Mouse (Mus musculus) testis, adult 2 months (tissue): ENCODE data around the gene Ccdc174. TPM values are rescaled to one million over a fixed set of nuclear protein-coding genes. Genes with fewer than 3 reads are reported as not detected.

Experiments used
- H3K27ac ChIP-seq: fragments of 200-500 bp; 2 replicates; pipeline ENCODE4 v1.5.1; 2012; ENCODE audit warnings: low read depth, low read length; ENCODE audit not compliant: control insufficient read depth, insufficient read depth
- H3K27me3 ChIP-seq: fragments of 200-500 bp; 2 replicates; pipeline ENCODE4 v1.6.1; 2012; ENCODE audit warnings: mild to moderate bottlenecking, low read length, moderate library complexity; ENCODE audit not compliant: control insufficient read depth, insufficient read depth
- H3K36me3 ChIP-seq: fragments of 200-500 bp; 2 replicates; pipeline ENCODE4 v1.6.1; 2012; ENCODE audit warnings: mild to moderate bottlenecking, low read length; ENCODE audit not compliant: control insufficient read depth, insufficient read depth
- H3K4me1 ChIP-seq: fragments of 200-500 bp; 2 replicates; pipeline ENCODE4 v1.6.1; 2012; ENCODE audit warnings: low read length; ENCODE audit not compliant: control insufficient read depth, insufficient read depth
- H3K4me3 ChIP-seq: fragments of 200-500 bp; 2 replicates; pipeline ENCODE4 v1.5.1; 2012; ENCODE audit warnings: low read depth, mild to moderate bottlenecking, low read length, moderate library complexity, mixed read lengths; ENCODE audit not compliant: control insufficient read depth
- CTCF ChIP-seq: fragments of 200-500 bp; IDR thresholded peaks from 2 replicates; pipeline ENCODE4 v1.5.1; 2012; ENCODE audit warnings: low read depth, mild to moderate bottlenecking, inconsistent platforms, low read length, moderate library complexity; ENCODE audit not compliant: control insufficient read depth, insufficient read depth, insufficient replicate concordance
- POLR2A ChIP-seq: fragments of 200-500 bp; IDR thresholded peaks from 2 replicates; pipeline ENCODE4 v1.6.1; 2012; ENCODE audit warnings: low read depth, mild to moderate bottlenecking, inconsistent platforms, low read length, moderate library complexity; ENCODE audit not compliant: control insufficient read depth
- polyA plus RNA-seq: library from polyadenylated mRNA; depleted of rRNA; stranded (reverse); fragments of >200 nt; gene quantifications from 2 replicates; pipeline ENCODE4 v1.2.3, GENCODE M21; 2012; rRNA removed

Gene Ccdc174
- polyA plus RNA-seq, 1 experiment, result 9.3 TPM

GRCm38 (mm10) chr6:91931231-91931630 lies 53.4 kb downstream of the Ccdc174 start:
- Histone ChIP-seq H3K4me3 (no peak overlapping the region), H3K4me1 (no peaks in the 10 kb centered on the region), H3K27ac (no peak overlapping the region), H3K27me3 (no peaks in the 10 kb centered on the region), H3K36me3 (no peaks in the 10 kb centered on the region; the same call in 1 of the 2 replicates)
- TF ChIP-seq CTCF, result no peak
- no peak for TF ChIP-seq POLR2A

DNA sequence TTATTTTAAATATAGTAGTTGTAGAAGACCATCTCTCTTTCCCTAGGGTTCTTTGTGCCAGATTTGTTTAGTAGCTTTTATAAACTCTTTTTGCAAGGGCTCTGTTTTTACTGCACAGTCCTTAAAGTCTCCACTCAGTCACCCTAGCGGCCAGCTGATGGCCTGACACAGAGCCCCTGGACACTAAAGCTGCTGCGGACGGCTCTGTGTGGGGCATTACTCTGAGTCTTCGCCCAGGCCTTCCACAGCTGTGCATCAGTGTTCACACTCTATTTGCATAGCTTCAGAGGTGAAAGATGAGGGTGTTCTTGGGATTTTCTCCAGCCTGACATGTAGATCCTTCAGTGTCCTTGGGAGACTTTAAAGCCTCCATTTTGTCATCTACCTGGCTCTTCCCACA lies 60.6 kb downstream of the Ccdc174 start:
- Histone ChIP-seq H3K36me3 (no peaks in the 10 kb centered on the region), H3K27me3 (no peaks in the 10 kb centered on the region), H3K27ac (no peak overlapping the region), H3K4me3 (no peak overlapping the region), H3K4me1 (no peaks in the 10 kb centered on the region)
- no peak for TF ChIP-seq CTCF

GRCm38 (mm10) chr6:91948426-91948825 lies 70.6 kb downstream of the Ccdc174 start:
- TF ChIP-seq CTCF (no peak), POLR2A (no peak)
- no peak overlapping the region for H3K4me3 ChIP-seq
- no peak overlapping the region for H3K27ac ChIP-seq
- H3K4me1 ChIP-seq, result no peaks in the 10 kb centered on the region
- no peaks in the 10 kb centered on the region for H3K27me3 ChIP-seq
- no peaks in the 10 kb centered on the region for H3K36me3 ChIP-seq

Other genes with a start within 250 kb of the Ccdc174 start
- 108 and 114 TPM in 2 replicates for gene Slc6a6, start 194.0 kb upstream of the Ccdc174 start, polyA plus RNA-seq
- gene Grip2, start 50.8 kb upstream of the Ccdc174 start, polyA plus RNA-seq, result 0.26 and 0.33 TPM in 2 replicates
- 131 and 134 TPM in 2 replicates for gene 4930590J08Rik, start 24.8 kb downstream of the Ccdc174 start, polyA plus RNA-seq
- gene Fgd5, start 100.8 kb downstream of the Ccdc174 start, polyA plus RNA-seq, result 0.77 and 1.00 TPM in 2 replicates
- gene Nr2c2, start 213.3 kb downstream of the Ccdc174 start, polyA plus RNA-seq, result 15.6 and 22.4 TPM in 2 replicates